8 mouse cellular contexts compared by ENCODE assay signal in the genomic region with DNA sequence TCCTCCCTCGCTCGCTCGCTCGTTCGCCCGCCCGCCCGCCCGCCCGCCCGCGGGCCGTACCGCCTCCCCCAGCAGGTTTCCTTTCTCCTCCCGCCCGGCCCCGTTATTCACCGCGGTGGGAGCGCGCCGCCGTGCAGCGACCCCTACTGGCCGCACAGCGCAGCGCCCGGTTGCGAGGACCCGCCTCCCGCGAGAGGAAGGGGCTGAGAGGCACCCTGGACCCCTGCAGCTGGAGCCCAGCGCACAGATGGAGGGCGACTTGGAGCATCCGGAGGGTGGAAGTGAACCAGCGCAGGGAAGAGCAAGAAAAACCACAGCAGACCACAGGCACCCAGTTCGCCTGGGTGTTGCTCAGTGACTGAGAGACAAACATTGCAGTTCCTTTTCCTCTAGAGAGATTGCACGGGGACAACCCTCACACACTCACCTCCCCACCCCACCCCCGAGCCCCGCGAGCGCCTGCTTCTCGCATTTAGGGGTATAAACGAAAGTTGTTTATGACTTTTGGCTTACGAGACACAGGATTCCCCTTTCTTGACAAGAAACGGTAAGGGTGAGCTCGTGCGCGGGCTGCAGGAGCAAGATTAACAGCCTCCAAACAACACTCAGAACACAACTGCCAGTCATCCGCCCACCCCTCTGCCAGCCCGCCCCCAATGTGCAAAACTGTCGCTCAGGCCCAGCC. TPM values are rescaled to one million over a fixed set of nuclear protein-coding genes. Genes with fewer than 3 reads are reported as not detected.
DNase-seq lines count a peak whose midpoint lies in the region; ATAC-seq and TF ChIP-seq lines count a peak whose summit lies in the region.

No protein-coding gene starts in this region.

- in situ Hi-C loops in Patski (cut with MboI; ENCODE audit: low pct_unique_long_range_greater_than_20kb): no loop called here

- CTCF ChIA-PET in Patski (lab: Charles Lee): interaction anchor here (0.6 to 1.1 kb wide), 4 partner anchors 8 to 143 kb away, joined by 3 to 4 read pairs (median 3); no protein-coding TSS in a partner anchor

- peaks cover 8% of the 10 kb centered on the region for H3K27me3 ChIP-seq in Patski

- no peak for DNase-seq in Patski (ENCODE audit: low read depth, low spot score)
- DNase-seq in cerebellum, adult 8-10 months: peak; percentile 70
- DNase-seq in forelimb bud, embryonic 11.5 days (ENCODE audit: low read depth, low spot score): peak; percentile 79
- DNase-seq in layer of hippocampus, adult 9-11 months: peak; percentile 60
- peak; percentile 79 for DNase-seq in lung, postnatal 25 days (ENCODE audit: low spot score)
- peak; percentile 85 for DNase-seq in ovary, postnatal 36 days (ENCODE audit: low spot score)
- DNase-seq in thymus, postnatal 36 days: peak; percentile 93

- POLR2A ChIA-PET in Patski (lab: Charles Lee): interaction anchor here (0.8 kb wide), 1 partner anchor 15 kb away, joined by 3 read pairs; no protein-coding TSS in a partner anchor

- ATAC-seq in Patski: peak; percentile 93
- peak; percentile 76 to 86 for ATAC-seq in hematopoietic stem cell, adult 5-6 weeks (replicated peaks in 1 of 2; ENCODE audit: insufficient read depth in 1 of 2, low FRiP score in 2 of 2, low TSS enrichment in 1 of 2, low read depth in 1 of 2, poor library complexity in 2 of 2, severe bottlenecking in 2 of 2)

- peak; percentile 99 for TF ChIP-seq CTCF in Patski (IDR thresholded peaks at IDR 0.05)

RNA-seq across cellular contexts. Expression of a gene that starts 0.3 kb away (rescaled TPM):
- 0.08 TPM for polyA plus RNA-seq in Patski (2021)
- total RNA-seq in hematopoietic stem cell, adult 5-6 weeks (2017): 234 and 243 TPM in 2 replicates
